In the genomic region with DNA sequence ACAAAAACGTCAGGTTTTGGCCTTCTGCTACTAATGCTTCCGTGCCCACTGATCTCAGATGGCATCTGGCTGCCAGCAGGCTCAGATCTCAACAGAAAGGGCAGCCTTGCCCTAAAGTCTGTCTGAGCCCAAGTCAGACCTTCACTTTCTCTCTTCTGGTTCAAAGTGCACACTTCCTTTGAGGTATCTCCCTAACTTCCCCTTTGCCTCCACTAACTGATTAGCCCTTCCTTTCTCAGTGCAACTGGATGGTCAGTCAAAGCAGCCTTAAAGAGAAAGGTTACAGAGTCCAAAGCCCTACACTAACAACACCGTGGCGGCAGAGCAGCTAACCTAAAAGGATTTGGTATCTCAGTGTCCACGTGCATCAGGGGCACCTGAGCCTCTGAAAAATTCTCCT, we compare ENCODE assay signal across 24 mouse cellular contexts. TPM values are rescaled to one million over a fixed set of nuclear protein-coding genes. Genes with fewer than 3 reads are reported as not detected.
A peak's percentile ranks its signal among the peaks of the same experiment; 100 is the strongest.
DNase-seq lines count a peak whose midpoint lies in the region; ATAC-seq and TF ChIP-seq lines count a peak whose summit lies in the region.
"Had no signal": no experiment of that assay in that cellular context is flagged by ENCODE, and none has a peak within 500 bp of the region (broad histone marks: within the 10 kb centered on the region; RNA-seq: fewer than 3 reads in every experiment).

No protein-coding gene starts in this region.

- 4% methylated on average over 5 of the region's 5 CpGs for WGBS in bone marrow, adult 2 months
- WGBS in liver, embryonic 13.5 days (ENCODE audit: insufficient replicate concordance): 15% methylated on average over 5 of the region's 5 CpGs
- WGBS in small intestine, adult 2 months: 53% methylated on average over 5 of the region's 5 CpGs
- WGBS in forebrain, embryonic 16.5 days: 76% methylated on average over 5 of the region's 5 CpGs
- 87% methylated on average over 5 of the region's 5 CpGs for WGBS in midbrain, embryonic 11.5 days

- no peaks in the 10 kb centered on the region for H3K36me3 ChIP-seq in liver, embryonic 13.5 days
- no peaks in the 10 kb centered on the region for H3K36me3 ChIP-seq in small intestine, adult 2 months (ENCODE audit: control insufficient read depth, insufficient read depth, low read length)
- H3K36me3 ChIP-seq in forebrain, embryonic 16.5 days (ENCODE audit: control insufficient read depth, insufficient read depth): no peaks in the 10 kb centered on the region
- H3K36me3 ChIP-seq in midbrain, embryonic 11.5 days (ENCODE audit: control insufficient read depth, insufficient read depth, low read length): no peaks in the 10 kb centered on the region
- H3K36me3 ChIP-seq: embryonic facial prominence, embryonic 12.5 days; hindbrain, embryonic 15.5 days; liver, embryonic 15.5 days had no signal

- no peak for ATAC-seq in liver, embryonic 13.5 days (ENCODE audit: low read depth)
- no peak for ATAC-seq in forebrain, embryonic 16.5 days
- ATAC-seq in midbrain, embryonic 11.5 days (ENCODE audit: low FRiP score): no peak
- ATAC-seq: forebrain, postnatal 0 days; intestine, embryonic 16.5 days had no signal

- no peak for TF ChIP-seq CTCF in bone marrow, adult 2 months (IDR thresholded peaks at IDR 0.05; ENCODE audit: control insufficient read depth, insufficient read depth, low read length)
- no peak for TF ChIP-seq CTCF in small intestine, adult 2 months (IDR thresholded peaks at IDR 0.05; ENCODE audit: extremely low read depth, insufficient read length, insufficient replicate concordance, low read depth, low read length)
- TF ChIP-seq CTCF in layer of hippocampus, adult 2 months (conservative IDR thresholded peaks at IDR 0.05): no peak

- peak; percentile 31 for DNase-seq in kidney, adult 9 months
- DNase-seq in kidney, adult 8-10 months: no peak
- no peak for DNase-seq in liver, embryonic 13.5 days
- DNase-seq in layer of hippocampus, adult 2 months (ENCODE audit: low spot score in 2 of 2): no peak
- DNase-seq in midbrain, embryonic 11.5 days (ENCODE audit: low spot score, missing footprints): no peak
- DNase-seq: cerebellum, postnatal 25 days; forebrain, postnatal 0 days; gastrocnemius, adult 2 months; heart, adult 11 months; heart, postnatal 10 days; kidney, postnatal 25 days; layer of hippocampus, postnatal 36 days; left cerebral cortex, postnatal 4 days; lung, postnatal 36 days; midbrain, embryonic 14.5 days; right cerebral cortex, postnatal 4 days; thymus, adult 2 months had no signal

- no peaks in the 10 kb centered on the region for H3K9me3 ChIP-seq in liver, embryonic 13.5 days (replicated peaks)
- no peaks in the 10 kb centered on the region for H3K9me3 ChIP-seq in forebrain, embryonic 16.5 days (ENCODE audit: control insufficient read depth, low read length)
- H3K9me3 ChIP-seq in midbrain, embryonic 11.5 days (ENCODE audit: control insufficient read depth, low read length): no peaks in the 10 kb centered on the region
- H3K9me3 ChIP-seq: embryonic facial prominence, embryonic 12.5 days; hindbrain, embryonic 15.5 days; liver, embryonic 15.5 days had no signal

- peaks cover 19% of the 10 kb centered on the region for H3K4me1 ChIP-seq in bone marrow, adult 2 months (ENCODE audit: control insufficient read depth, insufficient read depth, low read length)
- H3K4me1 ChIP-seq in liver, embryonic 13.5 days (replicated peaks): peaks cover 25% of the 10 kb centered on the region
- H3K4me1 ChIP-seq in small intestine, adult 2 months (ENCODE audit: control insufficient read depth, insufficient read depth, insufficient read length, low read length): peaks cover 9% of the 10 kb centered on the region; the same call in 1 of the 2 replicates
- H3K4me1 ChIP-seq in forebrain, embryonic 16.5 days (replicated peaks; ENCODE audit: control insufficient read depth, insufficient read depth, low read length): no peaks in the 10 kb centered on the region
- H3K4me1 ChIP-seq in midbrain, embryonic 11.5 days (ENCODE audit: control insufficient read depth, insufficient read depth, low read length): no peaks in the 10 kb centered on the region
- H3K4me1 ChIP-seq: embryonic facial prominence, embryonic 12.5 days; hindbrain, embryonic 15.5 days had no signal

- TF ChIP-seq POLR2A in bone marrow, adult 2 months (IDR thresholded peaks at IDR 0.05; ENCODE audit: borderline replicate concordance, control insufficient read depth, low read depth, low read length): no peak
- no peak for TF ChIP-seq POLR2A in small intestine, adult 2 months (IDR thresholded peaks at IDR 0.05; ENCODE audit: low read depth, low read length)

- H3K4me2 ChIP-seq in liver, embryonic 13.5 days: no peak overlapping the region
- H3K4me2 ChIP-seq in forebrain, embryonic 16.5 days (ENCODE audit: low read length): no peak overlapping the region
- H3K4me2 ChIP-seq in midbrain, embryonic 11.5 days: no peak overlapping the region
- H3K4me2 ChIP-seq: embryonic facial prominence, embryonic 12.5 days; hindbrain, embryonic 15.5 days; liver, embryonic 15.5 days had no signal

- H3K27ac ChIP-seq in bone marrow, adult 2 months (ENCODE audit: control insufficient read depth, insufficient read depth, low read depth, low read length, poor library complexity): peak overlapping the region; percentile 82
- peak overlapping the region; percentile 39; the same call in 1 of the 2 replicates for H3K27ac ChIP-seq in liver, embryonic 13.5 days
- peak overlapping the region; percentile 35; the same call in 1 of the 2 replicates for H3K27ac ChIP-seq in small intestine, adult 2 months (ENCODE audit: insufficient read depth, low read depth, low read length)
- no peak overlapping the region for H3K27ac ChIP-seq in layer of hippocampus, adult 2 months
- H3K27ac ChIP-seq in forebrain, embryonic 16.5 days (ENCODE audit: low read length): no peak overlapping the region
- no peak overlapping the region for H3K27ac ChIP-seq in midbrain, embryonic 11.5 days (ENCODE audit: low read depth, low read length)
- H3K27ac ChIP-seq: embryonic facial prominence, embryonic 12.5 days; gastrocnemius, adult 2 months; hindbrain, embryonic 15.5 days; liver, embryonic 15.5 days had no signal

- peak overlapping the region; percentile 35 for H3K4me3 ChIP-seq in bone marrow, adult 2 months (replicated peaks; ENCODE audit: control insufficient read depth, low read depth, low read length)
- no peak overlapping the region for H3K4me3 ChIP-seq in liver, embryonic 13.5 days (replicated peaks)
- no peak overlapping the region for H3K4me3 ChIP-seq in small intestine, adult 2 months (ENCODE audit: low read depth, low read length)
- H3K4me3 ChIP-seq in layer of hippocampus, adult 2 months: no peak overlapping the region
- no peak overlapping the region for H3K4me3 ChIP-seq in forebrain, embryonic 16.5 days (replicated peaks; ENCODE audit: low read length)
- H3K4me3 ChIP-seq in midbrain, embryonic 11.5 days (ENCODE audit: low read depth, low read length): no peak overlapping the region
- H3K4me3 ChIP-seq: embryonic facial prominence, embryonic 12.5 days; gastrocnemius, adult 2 months; hindbrain, embryonic 15.5 days; liver, embryonic 15.5 days had no signal

- H3K27me3 ChIP-seq in liver, embryonic 13.5 days: no peaks in the 10 kb centered on the region
- no peaks in the 10 kb centered on the region for H3K27me3 ChIP-seq in small intestine, adult 2 months (ENCODE audit: control insufficient read depth, insufficient read depth, low read length)
- H3K27me3 ChIP-seq in forebrain, embryonic 16.5 days (replicated peaks; ENCODE audit: control insufficient read depth, insufficient read depth, low read length): no peaks in the 10 kb centered on the region
- no peaks in the 10 kb centered on the region for H3K27me3 ChIP-seq in midbrain, embryonic 11.5 days (ENCODE audit: control insufficient read depth, insufficient read depth, low read length)
- H3K27me3 ChIP-seq: embryonic facial prominence, embryonic 12.5 days; hindbrain, embryonic 15.5 days; liver, embryonic 15.5 days had no signal

- H3K9ac ChIP-seq in liver, embryonic 13.5 days: no peak overlapping the region
- no peak overlapping the region for H3K9ac ChIP-seq in forebrain, embryonic 16.5 days (replicated peaks; ENCODE audit: low read depth, low read length)
- H3K9ac ChIP-seq in midbrain, embryonic 11.5 days (ENCODE audit: low read length): no peak overlapping the region
- H3K9ac ChIP-seq: embryonic facial prominence, embryonic 12.5 days; forebrain, postnatal 0 days; hindbrain, embryonic 15.5 days; liver, embryonic 15.5 days had no signal

RNA-seq across cellular contexts. Expression of a gene that starts 9.5 kb away (rescaled TPM):
- 9.1 and 24.3 TPM in 2 replicates for polyA plus RNA-seq in bone marrow, adult 2 months (2011; ENCODE audit: insufficient read depth, insufficient read length, low replicate concordance, missing spikeins)
- 7.2 and 8.5 TPM in 2 replicates for polyA plus RNA-seq in liver, embryonic 13.5 days (2015; fragmentation: Nextera tagmentation; extraction: Ambion mirVana)
- polyA plus RNA-seq in small intestine, adult 2 months (2012; rRNA removed): 14.2 and 15.5 TPM in 2 replicates
- 10 to 100 TPM; 36.8 to 40.1 TPM for total RNA-seq in layer of hippocampus, adult 2 months (2021)
- polyA plus RNA-seq in forebrain, embryonic 16.5 days (2015; fragmentation: Nextera tagmentation; extraction: Ambion mirVana): 41.1 and 43.8 TPM in 2 replicates
- polyA plus RNA-seq in midbrain, embryonic 11.5 days (2014; fragmentation: Nextera tagmentation; extraction: Ambion mirVana): 13.8 TPM in 2 replicates

RNA-seq across cellular contexts. Expression of a gene that starts 59.6 kb away (rescaled TPM):
- polyA plus RNA-seq in bone marrow, adult 2 months (2011; ENCODE audit: insufficient read depth, insufficient read length, low replicate concordance, missing spikeins): 167 and 240 TPM in 2 replicates
- polyA plus RNA-seq in liver, embryonic 13.5 days (2015; fragmentation: Nextera tagmentation; extraction: Ambion mirVana): 76.9 and 93.6 TPM in 2 replicates
- polyA plus RNA-seq in small intestine, adult 2 months (2012; rRNA removed): 6.4 and 14.0 TPM in 2 replicates
- 10 to 100 TPM; 85.7 to 86.6 TPM for total RNA-seq in layer of hippocampus, adult 2 months (2021)
- polyA plus RNA-seq in forebrain, embryonic 16.5 days (2015; fragmentation: Nextera tagmentation; extraction: Ambion mirVana): 146 and 149 TPM in 2 replicates
- polyA plus RNA-seq in midbrain, embryonic 11.5 days (2014; fragmentation: Nextera tagmentation; extraction: Ambion mirVana): 187 and 205 TPM in 2 replicates

Comparison
In these comparisons a context has a peak if more than half of its experiments do, and no peak if none do; other contexts are left out.
1. H3K27ac ChIP-seq: peak in bone marrow, adult 2 months (single experiment), liver, embryonic 13.5 days (single experiment) and small intestine, adult 2 months (single experiment); none in layer of hippocampus, adult 2 months (single experiment), forebrain, embryonic 16.5 days (single experiment) and midbrain, embryonic 11.5 days (single experiment).